Mouse (Mus musculus): ENCODE results near the gene Tle3.

DNA sequence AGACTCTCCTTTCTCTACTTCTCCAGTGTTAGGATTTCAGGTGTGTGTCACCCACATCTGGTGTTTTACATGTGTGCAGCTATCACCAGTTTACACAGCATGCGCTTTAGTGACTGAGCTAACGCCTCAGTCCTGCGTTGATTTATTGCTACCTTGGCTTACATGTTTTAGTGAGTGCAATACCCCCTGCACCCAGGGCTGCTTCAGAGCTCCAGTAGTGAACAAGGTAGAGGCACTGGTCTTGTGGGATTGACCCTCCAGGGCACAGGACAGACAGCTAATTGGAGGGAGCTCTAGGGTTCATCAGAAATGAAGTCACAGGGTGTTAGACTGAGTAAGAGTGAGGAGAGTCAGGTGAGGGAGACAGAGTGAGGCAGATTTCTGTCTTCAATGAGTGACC, 12.4 kb upstream of the Tle3 start:
- TF ChIP-seq CTCF (IDR thresholded peaks at IDR 0.05; ENCODE audit: control insufficient read depth, insufficient read depth, insufficient read length), result no peak
- no peak for TF ChIP-seq MYOD1 (IDR thresholded peaks at IDR 0.05; ENCODE audit: control insufficient read depth, insufficient read length, low read depth)
- TF ChIP-seq MYOG (IDR thresholded peaks at IDR 0.05; ENCODE audit: control insufficient read depth, extremely low read depth, insufficient read length), result no peak
- TF ChIP-seq MAX (IDR thresholded peaks at IDR 0.05), result no peak
